Mouse (Mus musculus) neural tube, embryonic 12.5 days (tissue): ENCODE data around the gene Bcar3. TPM values are rescaled to one million over a fixed set of nuclear protein-coding genes. Genes with fewer than 3 reads are reported as not detected.

ENCODE experiments used
- ATAC-seq: fragments of 200-750 bp; cut with Nextera tagmentation; 2 replicates; pipeline ENCODE4 v1.8.0; 2017; ENCODE audit warnings: low read depth, mild to moderate bottlenecking, moderate TSS enrichment, moderate library complexity; ENCODE audit not compliant: low FRiP score
- H3K27ac ChIP-seq: fragments of 300-500 bp; sonication (generic); 2 replicates; pipeline ENCODE4 v1.5.1; 2016
- H3K27me3 ChIP-seq: fragments of 300-500 bp; sonication (generic); replicated peaks from 2 replicates; pipeline ENCODE4 v1.6.1; 2016; ENCODE audit warnings: mild to moderate bottlenecking
- H3K36me3 ChIP-seq: fragments of 300-500 bp; sonication (generic); 2 replicates; pipeline ENCODE4 v1.6.1; 2016; ENCODE audit warnings: mild to moderate bottlenecking
- H3K4me1 ChIP-seq: fragments of 300-500 bp; sonication (generic); 2 replicates; pipeline ENCODE4 v1.6.1; 2016
- H3K4me2 ChIP-seq: fragments of 300-500 bp; sonication (generic); replicated peaks from 2 replicates; pipeline ENCODE4 v1.6.1; 2016; ENCODE audit warnings: mild to moderate bottlenecking
- H3K4me3 ChIP-seq: fragments of 300-500 bp; sonication (generic); 2 replicates; pipeline ENCODE4 v1.5.1; 2016
- H3K9ac ChIP-seq: fragments of 300-500 bp; sonication (generic); 2 replicates; pipeline ENCODE4 v1.6.1; 2016; ENCODE audit warnings: mild to moderate bottlenecking
- H3K9me3 ChIP-seq: fragments of 300-500 bp; sonication (generic); 2 replicates; pipeline ENCODE4 v1.6.1; 2016; ENCODE audit warnings: mild to moderate bottlenecking
- WGBS: fragments of 180-500 bp; shearing (Covaris S2); methylation state at CpG from one replicate; pipeline ENCODE4 v1.1.7; 2016; 5-methylcytosine and 5-hydroxymethylcytosine counted together
- polyA plus RNA-seq: library from polyadenylated mRNA; unstranded; fragments of >200 nt; fragmentation: Nextera tagmentation; extraction: Ambion mirVana; gene quantifications from 2 replicates; pipeline ENCODE4 v1.2.1, GENCODE M21; 2016

Gene Bcar3
- polyA plus RNA-seq, 1 experiment from 2014 or later = 13.2 TPM

GRCm38 (mm10) chr3:122520365-122520764 lies 226.4 kb downstream of the Bcar3 start:
- no peaks in the 10 kb centered on the region for H3K27me3 ChIP-seq
- no peaks in the 10 kb centered on the region; the same call in 1 of the 2 replicates for H3K36me3 ChIP-seq
- no peaks in the 10 kb centered on the region for H3K9me3 ChIP-seq
- no peak overlapping the region for H3K9ac ChIP-seq
- no peak overlapping the region for H3K4me3 ChIP-seq
- WGBS = 78% methylated on average over 3 of the region's 3 CpGs
- peaks cover 37% of the 10 kb centered on the region for H3K4me1 ChIP-seq
- ATAC-seq = no peak
- no peak overlapping the region for H3K4me2 ChIP-seq
- no peak overlapping the region for H3K27ac ChIP-seq

GRCm38 (mm10) chr3:122520875-122521274 lies 226.9 kb downstream of the Bcar3 start:
- H3K4me2 ChIP-seq = no peak overlapping the region
- H3K27me3 ChIP-seq = no peaks in the 10 kb centered on the region
- no peaks in the 10 kb centered on the region; the same call in 1 of the 2 replicates for H3K36me3 ChIP-seq
- peaks cover 32% of the 10 kb centered on the region for H3K4me1 ChIP-seq
- H3K9me3 ChIP-seq = no peaks in the 10 kb centered on the region
- H3K4me3 ChIP-seq = no peak overlapping the region
- 94% methylated on average over 4 of the region's 4 CpGs for WGBS
- ATAC-seq = no peak
- H3K27ac ChIP-seq = no peak overlapping the region
- H3K9ac ChIP-seq = no peak overlapping the region

- 24% methylated on average over 1 of the region's 1 CpGs for WGBS
- Histone ChIP-seq H3K27ac (no peak overlapping the region), H3K4me1 (peaks cover 32% of the 10 kb centered on the region), H3K4me3 (no peak overlapping the region), H3K9ac (no peak overlapping the region), H3K4me2 (no peak overlapping the region), H3K36me3 (no peaks in the 10 kb centered on the region; the same call in 1 of the 2 replicates), H3K9me3 (no peaks in the 10 kb centered on the region), H3K27me3 (no peaks in the 10 kb centered on the region)
- ATAC-seq = no peak
These were observed 227.4 kb downstream of the Bcar3 start for GRCm38 (mm10) chr3:122521294-122521693.

- H3K36me3 ChIP-seq = peaks cover 9% of the 10 kb centered on the region; the same call in 1 of the 2 replicates
- H3K27ac ChIP-seq = no peak overlapping the region
- ATAC-seq = no peak
- H3K4me3 ChIP-seq = no peak overlapping the region
- H3K4me2 ChIP-seq = no peak overlapping the region
- no peak overlapping the region for H3K9ac ChIP-seq
- H3K4me1 ChIP-seq = no peaks in the 10 kb centered on the region
- 0 out of 2 replicates have a peak, but pooled peaks cover 2% of the 10 kb centered on the region for H3K9me3 ChIP-seq
- WGBS = 87% methylated on average over 3 of the region's 3 CpGs
- no peaks in the 10 kb centered on the region for H3K27me3 ChIP-seq
These were observed 234.5 kb downstream of the Bcar3 start for GRCm38 (mm10) chr3:122528477-122528876.

- WGBS = 90% methylated on average over 8 of the region's 8 CpGs
- Histone ChIP-seq H3K9me3 (no peaks in the 10 kb centered on the region), H3K4me1 (no peaks in the 10 kb centered on the region), H3K9ac (no peak overlapping the region), H3K27ac (no peak overlapping the region), H3K4me3 (no peak overlapping the region), H3K4me2 (no peak overlapping the region), H3K27me3 (no peaks in the 10 kb centered on the region), H3K36me3 (peaks cover 45% of the 10 kb centered on the region)
- ATAC-seq = no peak
These were observed 242.2 kb downstream of the Bcar3 start for GRCm38 (mm10) chr3:122535938-122536703.

GRCm38 (mm10) chr3:122538851-122539250 lies 244.9 kb downstream of the Bcar3 start:
- Histone ChIP-seq H3K9ac (no peak overlapping the region), H3K4me3 (no peak overlapping the region), H3K4me1 (no peaks in the 10 kb centered on the region), H3K27ac (no peak overlapping the region), H3K27me3 (no peaks in the 10 kb centered on the region), H3K9me3 (no peaks in the 10 kb centered on the region), H3K36me3 (peaks cover 65% of the 10 kb centered on the region), H3K4me2 (no peak overlapping the region)
- whole genome bisulfite sequencing = 89% methylated on average over 2 of the region's 2 CpGs
- ATAC-seq = no peak

GRCm38 (mm10) chr3:122539961-122540690 lies 246.2 kb downstream of the Bcar3 start:
- no peak for ATAC-seq
- WGBS = 60% methylated on average over 17 of the region's 17 CpGs
- H3K9me3 ChIP-seq = no peaks in the 10 kb centered on the region
- H3K27me3 ChIP-seq = no peaks in the 10 kb centered on the region
- H3K4me2 ChIP-seq = no peak overlapping the region
- H3K9ac ChIP-seq = no peak overlapping the region
- no peak overlapping the region for H3K4me3 ChIP-seq
- no peak overlapping the region for H3K27ac ChIP-seq
- H3K36me3 ChIP-seq = peaks cover 77% of the 10 kb centered on the region
- no peaks in the 10 kb centered on the region for H3K4me1 ChIP-seq

GRCm38 (mm10) chr3:122540918-122541317 lies 247.0 kb downstream of the Bcar3 start:
- Histone ChIP-seq H3K27me3 (no peaks in the 10 kb centered on the region), H3K4me3 (no peak overlapping the region), H3K36me3 (peaks cover 82% of the 10 kb centered on the region), H3K4me1 (no peaks in the 10 kb centered on the region), H3K4me2 (no peak overlapping the region), H3K9ac (no peak overlapping the region), H3K27ac (no peak overlapping the region), H3K9me3 (no peaks in the 10 kb centered on the region)
- 87% methylated on average over 4 of the region's 4 CpGs for WGBS
- ATAC-seq = no peak

GRCm38 (mm10) chr3:122545346-122545745 lies 251.4 kb downstream of the Bcar3 start:
- Histone ChIP-seq H3K27ac (no peak overlapping the region), H3K36me3 (peaks cover 75% of the 10 kb centered on the region), H3K4me1 (no peaks in the 10 kb centered on the region), H3K27me3 (no peaks in the 10 kb centered on the region), H3K9ac (no peak overlapping the region), H3K4me2 (no peak overlapping the region), H3K4me3 (no peak overlapping the region), H3K9me3 (no peaks in the 10 kb centered on the region)
- ATAC-seq = no peak
- 93% methylated on average over 2 of the region's 2 CpGs for WGBS

- H3K4me2 ChIP-seq = no peak overlapping the region
- no peak overlapping the region for H3K27ac ChIP-seq
- no peaks in the 10 kb centered on the region for H3K4me1 ChIP-seq
- no peak overlapping the region for H3K9ac ChIP-seq
- no peak for ATAC-seq
- peaks cover 55% of the 10 kb centered on the region for H3K36me3 ChIP-seq
- no peaks in the 10 kb centered on the region for H3K9me3 ChIP-seq
- 90% methylated on average over 4 of the region's 4 CpGs for WGBS
- H3K27me3 ChIP-seq = no peaks in the 10 kb centered on the region
- H3K4me3 ChIP-seq = no peak overlapping the region
These were observed 253.5 kb downstream of the Bcar3 start for GRCm38 (mm10) chr3:122547469-122547868.

GRCm38 (mm10) chr3:122551174-122551573 lies 257.2 kb downstream of the Bcar3 start:
- WGBS = 97% methylated on average over 3 of the region's 3 CpGs

GRCm38 (mm10) chr3:122557766-122558165 lies 263.8 kb downstream of the Bcar3 start:
- no peak overlapping the region for H3K27ac ChIP-seq
- no peak overlapping the region for H3K4me3 ChIP-seq
- H3K36me3 ChIP-seq = peaks cover 6% of the 10 kb centered on the region; the same call in 1 of the 2 replicates
- 54% methylated on average over 2 of the region's 2 CpGs for WGBS
- no peak overlapping the region for H3K4me2 ChIP-seq
- H3K9me3 ChIP-seq = no peaks in the 10 kb centered on the region
- no peak for ATAC-seq
- H3K9ac ChIP-seq = no peak overlapping the region
- H3K4me1 ChIP-seq = no peaks in the 10 kb centered on the region
- no peaks in the 10 kb centered on the region for H3K27me3 ChIP-seq

More at GRCm38 (mm10) chr3:122551174-122551573, 257.2 kb downstream of the Bcar3 start:
- H3K9me3 ChIP-seq = no peaks in the 10 kb centered on the region
- no peak overlapping the region for H3K9ac ChIP-seq
- no peaks in the 10 kb centered on the region for H3K27me3 ChIP-seq
- no peak overlapping the region for H3K4me3 ChIP-seq
- no peaks in the 10 kb centered on the region for H3K4me1 ChIP-seq
- no peak overlapping the region for H3K4me2 ChIP-seq
- ATAC-seq = no peak
- no peak overlapping the region for H3K27ac ChIP-seq
- peaks cover 25% of the 10 kb centered on the region; the same call in 1 of the 2 replicates for H3K36me3 ChIP-seq
